ENCODE assay signal across 11 mouse cellular contexts in the genomic region with DNA sequence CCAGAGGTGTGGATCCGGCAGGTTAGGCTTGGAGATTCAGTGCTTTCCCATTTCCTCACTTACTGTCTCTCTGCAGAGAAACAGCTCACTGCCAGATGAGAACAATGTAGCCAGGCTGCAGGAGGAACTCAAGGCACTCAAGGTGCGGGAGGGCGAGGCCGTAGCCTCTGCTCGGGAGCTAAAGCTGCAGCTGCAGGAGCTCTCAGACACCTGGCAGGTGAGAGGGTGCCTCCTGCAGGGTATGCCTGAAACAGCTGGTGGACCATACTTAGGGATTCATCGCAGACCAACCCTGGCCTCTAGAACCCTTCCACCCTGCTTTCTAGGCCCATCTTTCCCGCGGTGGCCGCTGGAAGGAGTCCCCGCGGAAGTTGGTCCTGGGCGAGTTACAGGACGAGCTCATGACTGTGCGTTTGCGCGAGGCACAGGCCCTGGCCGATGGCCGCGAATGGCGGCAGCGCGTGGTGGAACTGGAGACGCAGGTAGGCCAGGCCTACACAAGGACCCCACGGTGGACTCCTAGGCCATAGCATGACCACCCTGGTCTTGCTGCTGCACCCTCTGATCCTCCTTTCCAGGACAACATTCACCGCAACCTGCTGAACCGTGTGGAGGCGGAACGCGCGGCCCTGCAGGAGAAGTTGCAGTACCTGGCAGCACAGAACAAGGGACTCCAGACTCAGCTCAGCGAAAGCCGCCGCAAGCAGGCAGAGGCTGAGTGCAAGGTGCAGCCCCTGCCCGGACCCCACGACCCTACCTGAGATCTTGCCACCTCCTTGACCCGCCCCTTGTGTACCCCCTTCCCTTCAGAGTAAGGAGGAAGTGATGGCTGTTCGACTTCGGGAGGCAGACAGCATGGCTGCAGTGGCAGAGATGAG. TPM values are rescaled to one million over a fixed set of nuclear protein-coding genes. Genes with fewer than 3 reads are reported as not detected.
DNase-seq lines count a peak whose midpoint lies in the region; ATAC-seq and TF ChIP-seq lines count a peak whose summit lies in the region.
"Had no signal": no experiment of that assay in that cellular context is flagged by ENCODE, and none has a peak within 500 bp of the region (broad histone marks: within the 10 kb centered on the region; RNA-seq: fewer than 3 reads in every experiment).

No protein-coding gene starts in this region.

- H3K9ac ChIP-seq in kidney, embryonic 14.5 days (ENCODE audit: low read depth, low read length) = peak overlapping the region; percentile 47; the same call in 1 of the 2 replicates
- H3K9ac ChIP-seq in forebrain, postnatal 0 days = 0 out of 2 replicates have a peak overlapping the region, but pooled peaks have one; percentile 14
- no peak overlapping the region for H3K9ac ChIP-seq in midbrain, embryonic 11.5 days (ENCODE audit: low read length)

- peak overlapping the region; percentile 38 for H3K4me2 ChIP-seq in kidney, embryonic 14.5 days (replicated peaks; ENCODE audit: low read depth, low read length)
- no peak overlapping the region for H3K4me2 ChIP-seq in forebrain, postnatal 0 days (ENCODE audit: low read depth)
- H3K4me2 ChIP-seq in midbrain, embryonic 11.5 days = no peak overlapping the region

- ATAC-seq in kidney, embryonic 14.5 days (ENCODE audit: low FRiP score, low TSS enrichment) = peak; percentile 30
- ATAC-seq in forebrain, postnatal 0 days = 0 out of 2 replicates have a peak, but pooled peaks have one; percentile 0
- ATAC-seq in midbrain, embryonic 11.5 days (ENCODE audit: low FRiP score) = no peak

- H3K36me3 ChIP-seq in kidney, embryonic 14.5 days (ENCODE audit: control insufficient read depth, insufficient read depth, low read length) = peaks cover 3% of the 10 kb centered on the region; the same call in 1 of the 2 replicates
- no peaks in the 10 kb centered on the region for H3K36me3 ChIP-seq in kidney, adult 2 months (ENCODE audit: control insufficient read depth, insufficient read depth, low read length)
- peaks cover 75% of the 10 kb centered on the region for H3K36me3 ChIP-seq in forebrain, postnatal 0 days (ENCODE audit: insufficient read depth)
- peaks cover 8% of the 10 kb centered on the region; the same call in 1 of the 2 replicates for H3K36me3 ChIP-seq in midbrain, embryonic 11.5 days (ENCODE audit: control insufficient read depth, insufficient read depth, low read length)

- peak overlapping the region; percentile 21 for H3K4me3 ChIP-seq in kidney, embryonic 14.5 days (ENCODE audit: low read length)
- H3K4me3 ChIP-seq in kidney, adult 2 months (ENCODE audit: insufficient read depth, low read depth, low read length) = no peak overlapping the region
- H3K4me3 ChIP-seq in forebrain, postnatal 0 days (ENCODE audit: low read depth, low read length) = no peak overlapping the region
- H3K4me3 ChIP-seq in midbrain, embryonic 11.5 days (ENCODE audit: low read depth, low read length) = no peak overlapping the region
- H3K4me3 ChIP-seq: gastrocnemius, adult 2 months had no signal

- DNase-seq in kidney, adult 2 months = no peak
- DNase-seq in R1 (ENCODE audit: low read depth, low spot score) = peak; percentile 59
- DNase-seq in forebrain, postnatal 0 days = peak; percentile 32
- DNase-seq in midbrain, embryonic 11.5 days (ENCODE audit: low spot score, missing footprints) = peak; percentile 81
- no peak for DNase-seq in adrenal gland, postnatal 14 days
- DNase-seq in cerebellum, adult 11 months = no peak
- DNase-seq in cerebellum, postnatal 36 days = no peak
- DNase-seq: gastrocnemius, adult 2 months had no signal

- peaks cover 8% of the 10 kb centered on the region; the same call in 1 of the 2 replicates for H3K4me1 ChIP-seq in kidney, embryonic 14.5 days (ENCODE audit: control insufficient read depth, insufficient read depth, low read length)
- no peaks in the 10 kb centered on the region for H3K4me1 ChIP-seq in kidney, adult 2 months (ENCODE audit: control insufficient read depth, insufficient read depth, low read length)
- H3K4me1 ChIP-seq in forebrain, postnatal 0 days (ENCODE audit: insufficient read depth) = no peaks in the 10 kb centered on the region
- peaks cover 5% of the 10 kb centered on the region; the same call in 1 of the 2 replicates for H3K4me1 ChIP-seq in midbrain, embryonic 11.5 days (ENCODE audit: control insufficient read depth, insufficient read depth, low read length)

- no peak overlapping the region for H3K27ac ChIP-seq in kidney, embryonic 14.5 days (ENCODE audit: low read depth, low read length)
- no peak overlapping the region for H3K27ac ChIP-seq in kidney, adult 2 months (ENCODE audit: insufficient read depth, low read depth, low read length)
- H3K27ac ChIP-seq in forebrain, postnatal 0 days (ENCODE audit: low read depth, low read length) = no peak overlapping the region
- no peak overlapping the region for H3K27ac ChIP-seq in midbrain, embryonic 11.5 days (ENCODE audit: low read depth, low read length)
- H3K27ac ChIP-seq: gastrocnemius, adult 2 months had no signal

- TF ChIP-seq POLR2A in kidney, adult 2 months (IDR thresholded peaks at IDR 0.05; ENCODE audit: low read depth, low read length) = no peak

- 14% methylated on average over 38 of the region's 38 CpGs for WGBS in kidney, embryonic 14.5 days
- 70% methylated on average over 38 of the region's 38 CpGs for WGBS in kidney, adult 2 months
- 30% methylated on average over 38 of the region's 38 CpGs for WGBS in forebrain, postnatal 0 days
- WGBS in midbrain, embryonic 11.5 days = 12% methylated on average over 38 of the region's 38 CpGs

- H3K27me3 ChIP-seq in kidney, embryonic 14.5 days (ENCODE audit: control insufficient read depth, insufficient read depth, low read length) = peaks cover 23% of the 10 kb centered on the region
- H3K27me3 ChIP-seq in kidney, adult 2 months (replicated peaks; ENCODE audit: control insufficient read depth, insufficient read depth, low read length) = no peaks in the 10 kb centered on the region
- H3K27me3 ChIP-seq in forebrain, postnatal 0 days (ENCODE audit: insufficient read depth, low read length) = no peaks in the 10 kb centered on the region
- H3K27me3 ChIP-seq in midbrain, embryonic 11.5 days (ENCODE audit: control insufficient read depth, insufficient read depth, low read length) = peaks cover 34% of the 10 kb centered on the region

- H3K9me3 ChIP-seq in kidney, embryonic 14.5 days (ENCODE audit: control insufficient read depth, low read length) = no peaks in the 10 kb centered on the region
- H3K9me3 ChIP-seq in forebrain, postnatal 0 days (ENCODE audit: low read length) = no peaks in the 10 kb centered on the region
- no peaks in the 10 kb centered on the region for H3K9me3 ChIP-seq in midbrain, embryonic 11.5 days (ENCODE audit: control insufficient read depth, low read length)
- H3K9me3 ChIP-seq: G1E had no signal

- no peak for TF ChIP-seq CTCF in kidney, adult 2 months (conservative IDR thresholded peaks at IDR 0.05; ENCODE audit: insufficient read depth, insufficient read length, low read depth, low read length)
- TF ChIP-seq CTCF in forebrain, postnatal 0 days (IDR thresholded peaks at IDR 0.05; ENCODE audit: low read depth) = no peak

RNA-seq across cellular contexts. Expression of a gene that starts 11.8 kb away (rescaled TPM):
- 3.8 and 7.1 TPM in 2 replicates for polyA plus RNA-seq in kidney, embryonic 14.5 days (2014; fragmentation: Nextera tagmentation; extraction: Ambion mirVana)
- 0.05 and 0.17 TPM in 2 replicates for polyA plus RNA-seq in kidney, adult 2 months (2012; rRNA removed)
- total RNA-seq in forebrain, postnatal 0 days (2014; rRNA removed) = 12.7 and 14.8 TPM in 2 replicates
- polyA plus RNA-seq in forebrain, postnatal 0 days (2015; fragmentation: Nextera tagmentation; extraction: Ambion mirVana) = 28.8 and 37.2 TPM in 2 replicates
- polyA plus RNA-seq in midbrain, embryonic 11.5 days (2014; fragmentation: Nextera tagmentation; extraction: Ambion mirVana) = 25.9 and 31.9 TPM in 2 replicates
- total RNA-seq in adrenal gland, postnatal 14 days (2021) = 3.7 and 4.7 TPM in 2 replicates
- total RNA-seq: gastrocnemius, adult 2 months; neutrophil, adult 5-6 weeks had no signal

RNA-seq across cellular contexts. Expression of a gene that starts 21.1 kb away (rescaled TPM):
- polyA plus RNA-seq in kidney, embryonic 14.5 days (2014; fragmentation: Nextera tagmentation; extraction: Ambion mirVana) = 0.41 and 0.43 TPM in 2 replicates
- 0.45 and 0.48 TPM in 2 replicates for polyA plus RNA-seq in kidney, adult 2 months (2012; rRNA removed)
- not detected in 2 replicates for total RNA-seq in forebrain, postnatal 0 days (2014; rRNA removed)
- polyA plus RNA-seq in forebrain, postnatal 0 days (2015; fragmentation: Nextera tagmentation; extraction: Ambion mirVana) = 0.08 TPM in 1 of 2 replicates, not detected in the other
- polyA plus RNA-seq in midbrain, embryonic 11.5 days (2014; fragmentation: Nextera tagmentation; extraction: Ambion mirVana) = 0.07 TPM in 1 of 2 replicates, not detected in the other
- total RNA-seq in adrenal gland, postnatal 14 days (2021) = 12.7 and 16.6 TPM in 2 replicates
- total RNA-seq: gastrocnemius, adult 2 months; neutrophil, adult 5-6 weeks had no signal

RNA-seq across cellular contexts. Expression of a gene that starts 33.1 kb away (rescaled TPM):
- polyA plus RNA-seq in kidney, embryonic 14.5 days (2014; fragmentation: Nextera tagmentation; extraction: Ambion mirVana) = 22.6 and 24.3 TPM in 2 replicates
- polyA plus RNA-seq in kidney, adult 2 months (2012; rRNA removed) = 32.0 and 32.2 TPM in 2 replicates
- total RNA-seq in forebrain, postnatal 0 days (2014; rRNA removed) = 26.3 and 45.8 TPM in 2 replicates
- 19.2 and 24.4 TPM in 2 replicates for polyA plus RNA-seq in forebrain, postnatal 0 days (2015; fragmentation: Nextera tagmentation; extraction: Ambion mirVana)
- 20.8 and 22.7 TPM in 2 replicates for polyA plus RNA-seq in midbrain, embryonic 11.5 days (2014; fragmentation: Nextera tagmentation; extraction: Ambion mirVana)
- 75.9 and 86.0 TPM in 2 replicates for total RNA-seq in adrenal gland, postnatal 14 days (2021)

RNA-seq across cellular contexts. Expression of a gene that starts 33.2 kb away (rescaled TPM):
- polyA plus RNA-seq in kidney, embryonic 14.5 days (2014; fragmentation: Nextera tagmentation; extraction: Ambion mirVana) = 0.86 and 2.2 TPM in 2 replicates
- 1.3 and 3.3 TPM in 2 replicates for polyA plus RNA-seq in kidney, adult 2 months (2012; rRNA removed)
- total RNA-seq in forebrain, postnatal 0 days (2014; rRNA removed) = 1.3 TPM in 1 of 2 replicates, not detected in the other
- polyA plus RNA-seq in forebrain, postnatal 0 days (2015; fragmentation: Nextera tagmentation; extraction: Ambion mirVana) = 0.10 and 0.67 TPM in 2 replicates
- polyA plus RNA-seq in midbrain, embryonic 11.5 days (2014; fragmentation: Nextera tagmentation; extraction: Ambion mirVana) = 0.59 and 1.00 TPM in 2 replicates
- total RNA-seq in adrenal gland, postnatal 14 days (2021) = not detected in 2 replicates
- total RNA-seq: gastrocnemius, adult 2 months had no signal

RNA-seq across cellular contexts. Expression of a gene that starts 39.1 kb away (rescaled TPM):
- polyA plus RNA-seq in kidney, embryonic 14.5 days (2014; fragmentation: Nextera tagmentation; extraction: Ambion mirVana) = 12.8 and 18.3 TPM in 2 replicates
- 22.4 and 23.0 TPM in 2 replicates for polyA plus RNA-seq in kidney, adult 2 months (2012; rRNA removed)
- 156 and 159 TPM in 2 replicates for total RNA-seq in forebrain, postnatal 0 days (2014; rRNA removed)
- 82.5 and 90.3 TPM in 2 replicates for polyA plus RNA-seq in forebrain, postnatal 0 days (2015; fragmentation: Nextera tagmentation; extraction: Ambion mirVana)
- polyA plus RNA-seq in midbrain, embryonic 11.5 days (2014; fragmentation: Nextera tagmentation; extraction: Ambion mirVana) = 23.1 and 24.8 TPM in 2 replicates
- total RNA-seq in adrenal gland, postnatal 14 days (2021) = 29.6 and 34.9 TPM in 2 replicates

Comparison
In these comparisons a context has a peak if more than half of its experiments do, and no peak if none do; other contexts are left out.
1. DNase-seq: peak in R1 (single experiment), forebrain, postnatal 0 days (single experiment) and midbrain, embryonic 11.5 days (single experiment); none in kidney, adult 2 months (single experiment), adrenal gland, postnatal 14 days (single experiment), cerebellum, adult 11 months (single experiment) and cerebellum, postnatal 36 days (0 of 2).